Mouse (Mus musculus) forebrain, embryonic 11.5 days (tissue): ENCODE data around the gene Map2k1. TPM values are rescaled to one million over a fixed set of nuclear protein-coding genes. Genes with fewer than 3 reads are reported as not detected.
"Not testable (repeated sequence)": the region's sequence is repeated elsewhere in the genome, so short reads cannot be mapped to it uniquely, and the experiment has no call there.

Source experiments
- ATAC-seq: fragments of 200-750 bp; cut with Nextera tagmentation; replicated peaks from 2 replicates; pipeline ENCODE4 v1.8.0; 2017; ENCODE audit warnings: moderate TSS enrichment; ENCODE audit not compliant: low FRiP score
- DNase-seq: peaks from one replicate; pipeline ENCODE4 v3.0.0-alpha.2; 2017; ENCODE audit warnings: low spot score
- H3K27ac ChIP-seq: fragments of 300-500 bp; sonication (generic); 2 replicates; pipeline ENCODE4 v1.5.1; 2014; ENCODE audit warnings: low read depth, low read length
- H3K27me3 ChIP-seq: fragments of 300-500 bp; sonication (generic); 2 replicates; pipeline ENCODE4 v1.6.1; 2014; ENCODE audit warnings: mild to moderate bottlenecking, low read length, mixed read lengths; ENCODE audit not compliant: control insufficient read depth, insufficient read depth
- H3K36me3 ChIP-seq: fragments of 300-500 bp; sonication (generic); 2 replicates; pipeline ENCODE4 v1.6.1; 2014; ENCODE audit warnings: mild to moderate bottlenecking, low read length, moderate library complexity, mixed read lengths; ENCODE audit not compliant: control insufficient read depth, insufficient read depth
- H3K4me1 ChIP-seq: fragments of 300-500 bp; sonication (generic); replicated peaks from 2 replicates; pipeline ENCODE4 v1.6.1; 2014; ENCODE audit warnings: low read length, mixed read lengths; ENCODE audit not compliant: control insufficient read depth, insufficient read depth
- H3K4me2 ChIP-seq: fragments of 300-500 bp; sonication (generic); 2 replicates; pipeline ENCODE4 v1.6.1; 2014; ENCODE audit warnings: low read depth, mild to moderate bottlenecking, low read length, moderate library complexity, mixed read lengths; ENCODE audit not compliant: severe bottlenecking
- H3K4me3 ChIP-seq: fragments of 300-500 bp; sonication (generic); 2 replicates; pipeline ENCODE4 v1.5.1; 2014; ENCODE audit warnings: low read depth, low read length
- H3K9ac ChIP-seq: fragments of 300-500 bp; sonication (generic); 2 replicates; pipeline ENCODE4 v1.6.1; 2014; ENCODE audit warnings: low read length
- H3K9me3 ChIP-seq: fragments of 300-500 bp; sonication (generic); 2 replicates; pipeline ENCODE4 v1.6.1; 2016; ENCODE audit warnings: low read length, mixed read lengths; ENCODE audit not compliant: control insufficient read depth
- WGBS: fragments of 180-500 bp; shearing (Covaris S2); extraction: QIAGEN DNeasy Blood & Tissue Kit; methylation state at CpG from one replicate; pipeline ENCODE4 v1.1.7; 2014; 5-methylcytosine and 5-hydroxymethylcytosine counted together
- polyA plus RNA-seq: library from polyadenylated mRNA; unstranded; fragments of >200 nt; fragmentation: Nextera tagmentation; extraction: Ambion mirVana; gene quantifications from 2 replicates; pipeline ENCODE4 v1.2.1, GENCODE M21; 2014

The Map2k1 gene
- polyA plus RNA-seq, 1 experiment from 2014 or later = 67.7 TPM

- H3K4me2 ChIP-seq = peak overlapping the region; percentile 82
- H3K9me3 ChIP-seq = no peaks in the 10 kb centered on the region
- H3K27ac ChIP-seq = no peak overlapping the region
- peaks cover 3% of the 10 kb centered on the region; the same call in 1 of the 2 replicates for H3K4me1 ChIP-seq
- DNase-seq (no peak), ATAC-seq (no peak)
- peaks cover 17% of the 10 kb centered on the region; the same call in 1 of the 2 replicates for H3K36me3 ChIP-seq
- H3K4me3 ChIP-seq = peak overlapping the region; percentile 98
- peak overlapping the region; percentile 92; the same call in 1 of the 2 replicates for H3K9ac ChIP-seq
- no peaks in the 10 kb centered on the region for H3K27me3 ChIP-seq
Observed at GRCm38 (mm10) chr9:64174341-64174740, 79.1 kb downstream of the Map2k1 start.

- H3K4me2 ChIP-seq = peak overlapping the region; percentile 82
- H3K9ac ChIP-seq = peak overlapping the region; percentile 92
- H3K36me3 ChIP-seq = peaks cover 17% of the 10 kb centered on the region; the same call in 1 of the 2 replicates
- ATAC-seq (no peak), DNase-seq (no peak)
- peaks cover 3% of the 10 kb centered on the region; the same call in 1 of the 2 replicates for H3K4me1 ChIP-seq
- no peaks in the 10 kb centered on the region for H3K9me3 ChIP-seq
- under 1% methylated on average over 16 of the region's 16 CpGs for WGBS
- no peaks in the 10 kb centered on the region for H3K27me3 ChIP-seq
- peak overlapping the region; percentile 47; the same call in 1 of the 2 replicates for H3K27ac ChIP-seq
- peak overlapping the region; percentile 98 for H3K4me3 ChIP-seq
Observed at GRCm38 (mm10) chr9:64173666-64174220, 79.7 kb downstream of the Map2k1 start.

- under 1% methylated on average over 42 of the region's 42 CpGs for WGBS
- Histone ChIP-seq H3K27ac (peak within 1 kb of the TSS; percentile 82), H3K4me2 (peak within 1 kb of the TSS; percentile 82), H3K9me3 (no peaks in the 10 kb centered on the region), H3K9ac (peak within 1 kb of the TSS; percentile 92), H3K27me3 (no peaks in the 10 kb centered on the region), H3K36me3 (peaks cover 17% of the 10 kb centered on the region; the same call in 1 of the 2 replicates), H3K4me1 (peaks cover 3% of the 10 kb centered on the region; the same call in 1 of the 2 replicates), H3K4me3 (peak within 1 kb of the TSS; percentile 98)
- peak; percentile 89 for DNase-seq
- ATAC-seq = peak; percentile 86
Observed at GRCm38 (mm10) chr9:64172816-64173665, 80.4 kb downstream of the Map2k1 start, which contains the start of the genes Zwilch and Rpl4. TSS of gene Zwilch (minus strand) at chr9:64173104. TSS of gene Rpl4 (plus strand) at chr9:64173375.

- H3K4me3 ChIP-seq = peak overlapping the region; percentile 98
- no peaks in the 10 kb centered on the region for H3K27me3 ChIP-seq
- peaks cover 3% of the 10 kb centered on the region; the same call in 1 of the 2 replicates for H3K4me1 ChIP-seq
- ATAC-seq (peak; percentile 56), DNase-seq (no peak)
- H3K9me3 ChIP-seq = no peaks in the 10 kb centered on the region
- 4% methylated on average over 18 of the region's 18 CpGs for WGBS
- H3K27ac ChIP-seq = peak overlapping the region; percentile 82
- H3K4me2 ChIP-seq = peak overlapping the region; percentile 60
- peaks cover 12% of the 10 kb centered on the region; the same call in 1 of the 2 replicates for H3K36me3 ChIP-seq
- H3K9ac ChIP-seq = peak overlapping the region; percentile 92
Observed at GRCm38 (mm10) chr9:64172145-64172815, 81.2 kb downstream of the Map2k1 start.

GRCm38 (mm10) chr9:64169967-64170366, 83.5 kb downstream of the Map2k1 start:
- not testable (repeated sequence) for H3K4me1 ChIP-seq, H3K9me3 ChIP-seq, H3K27ac ChIP-seq, H3K4me2 ChIP-seq, H3K27me3 ChIP-seq, DNase-seq, H3K36me3 ChIP-seq, H3K4me3 ChIP-seq, H3K9ac ChIP-seq, ATAC-seq
- WGBS = 91% methylated on average over 3 of the region's 3 CpGs

GRCm38 (mm10) chr9:64160471-64160870, 93.0 kb downstream of the Map2k1 start:
- Histone ChIP-seq H3K9me3 (no peaks in the 10 kb centered on the region), H3K36me3 (no peaks in the 10 kb centered on the region; the same call in 1 of the 2 replicates), H3K4me1 (no peaks in the 10 kb centered on the region), H3K27me3 (no peaks in the 10 kb centered on the region), H3K4me3 (no peak overlapping the region), H3K27ac (no peak overlapping the region), H3K9ac (no peak overlapping the region), H3K4me2 (no peak overlapping the region)
- no peak for ATAC-seq
- WGBS = 93% methylated on average over 5 of the region's 5 CpGs
- no peak for DNase-seq

GRCm38 (mm10) chr9:64156641-64157040, 96.8 kb downstream of the Map2k1 start:
- H3K4me3 ChIP-seq = no peak overlapping the region

GRCm38 (mm10) chr9:64139879-64140278, 113.6 kb downstream of the Map2k1 start:
- no peaks in the 10 kb centered on the region for H3K36me3 ChIP-seq
- no peak overlapping the region for H3K9ac ChIP-seq
- H3K27me3 ChIP-seq = no peaks in the 10 kb centered on the region
- H3K4me3 ChIP-seq = no peak overlapping the region
- H3K4me2 ChIP-seq = no peak overlapping the region
- WGBS = 92% methylated on average over 9 of the region's 9 CpGs
- no peaks in the 10 kb centered on the region for H3K9me3 ChIP-seq
- no peak for DNase-seq
- no peaks in the 10 kb centered on the region for H3K4me1 ChIP-seq
- ATAC-seq = no peak
- H3K27ac ChIP-seq = no peak overlapping the region

More at GRCm38 (mm10) chr9:64156641-64157040, 96.8 kb downstream of the Map2k1 start:
- H3K36me3 ChIP-seq = peaks cover 4% of the 10 kb centered on the region; the same call in 1 of the 2 replicates
- no peak for DNase-seq
- ATAC-seq = no peak
- H3K9ac ChIP-seq = no peak overlapping the region
- H3K4me1 ChIP-seq = no peaks in the 10 kb centered on the region
- no peak overlapping the region for H3K27ac ChIP-seq
- H3K9me3 ChIP-seq = no peaks in the 10 kb centered on the region
- no peak overlapping the region for H3K4me2 ChIP-seq
- 93% methylated on average over 1 of the region's 1 CpGs for WGBS
- H3K27me3 ChIP-seq = no peaks in the 10 kb centered on the region
